Comparison of ENCODE assay signal across 24 mouse cellular contexts in the genomic region with DNA sequence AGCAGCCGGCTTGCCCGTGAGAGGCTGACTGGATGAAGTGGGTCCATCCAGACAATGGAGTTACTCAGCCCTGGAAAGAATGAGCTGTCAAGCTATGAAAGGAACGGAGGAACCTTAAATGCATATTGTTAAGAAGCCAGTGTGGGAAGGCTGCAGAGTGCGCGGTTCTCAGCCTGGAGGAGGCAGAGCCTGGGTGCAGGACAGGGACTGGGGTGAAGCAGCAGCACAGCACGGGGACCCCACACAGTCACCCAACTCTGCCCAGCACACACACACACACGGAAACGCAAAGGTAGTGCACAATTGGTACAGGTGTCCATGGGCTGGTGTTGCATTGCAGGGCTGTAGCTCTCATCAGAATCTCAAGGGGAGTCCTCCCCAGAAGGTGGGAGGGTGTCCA. TPM values are rescaled to one million over a fixed set of nuclear protein-coding genes. Genes with fewer than 3 reads are reported as not detected.
DNase-seq lines count a peak whose midpoint lies in the region; ATAC-seq and TF ChIP-seq lines count a peak whose summit lies in the region.
"Had no signal": no experiment of that assay in that cellular context is flagged by ENCODE, and none has a peak within 500 bp of the region (broad histone marks: within the 10 kb centered on the region; RNA-seq: fewer than 3 reads in every experiment).

No protein-coding gene starts in this region.

- H3K4me2 ChIP-seq in hindbrain, embryonic 14.5 days (replicated peaks), result no peak overlapping the region
- no peak overlapping the region for H3K4me2 ChIP-seq in hindbrain, postnatal 0 days (ENCODE audit: low read depth, low read length)
- H3K4me2 ChIP-seq: limb, embryonic 13.5 days; lung, embryonic 15.5 days; neural tube, embryonic 12.5 days had no signal

- DNase-seq in embryo, embryonic 10 days (ENCODE audit: low spot score), result peak; percentile 29
- no peak for DNase-seq in embryo, embryonic 9.5 days (ENCODE audit: extremely low spot score)
- peak; percentile 29 for DNase-seq in hindbrain, embryonic 10.5 days (ENCODE audit: low spot score)
- no peak for DNase-seq in hindbrain, embryonic 14.5 days (ENCODE audit: low spot score)
- DNase-seq in embryo, embryonic 10.5 days (ENCODE audit: low spot score), result peak; percentile 26
- DNase-seq in hindbrain, postnatal 0 days (ENCODE audit: low spot score), result peak; percentile 9
- no peak for DNase-seq in ovary, postnatal 14 days (ENCODE audit: low spot score)
- DNase-seq in thymus, postnatal 0 days (ENCODE audit: low spot score), result no peak
- DNase-seq: adrenal gland, adult 8-10 months; cerebellum, postnatal 14 days; gastrocnemius, postnatal 25 days; heart, postnatal 14 days; kidney, adult 18-20 months; spleen, adult 18-20 months; thymus, adult 18-20 months had no signal

- peak overlapping the region; percentile 26 for H3K4me3 ChIP-seq in hindbrain, embryonic 10.5 days
- H3K4me3 ChIP-seq in hindbrain, embryonic 14.5 days (replicated peaks; ENCODE audit: low read length), result no peak overlapping the region
- H3K4me3 ChIP-seq in hindbrain, postnatal 0 days (ENCODE audit: low read length), result no peak overlapping the region
- H3K4me3 ChIP-seq: heart, embryonic 10.5 days; limb, embryonic 13.5 days; lung, embryonic 15.5 days; neural tube, embryonic 12.5 days had no signal

- H3K27me3 ChIP-seq in hindbrain, embryonic 10.5 days (ENCODE audit: insufficient read depth, poor library complexity, severe bottlenecking), result no peaks in the 10 kb centered on the region
- no peaks in the 10 kb centered on the region for H3K27me3 ChIP-seq in hindbrain, embryonic 14.5 days (ENCODE audit: control insufficient read depth, insufficient read depth, low read length)
- no peaks in the 10 kb centered on the region for H3K27me3 ChIP-seq in hindbrain, postnatal 0 days (ENCODE audit: insufficient read depth, low read length)
- H3K27me3 ChIP-seq: limb, embryonic 13.5 days; lung, embryonic 15.5 days; neural tube, embryonic 12.5 days had no signal

- ATAC-seq in hindbrain, embryonic 14.5 days (ENCODE audit: low FRiP score), result no peak
- ATAC-seq in hindbrain, postnatal 0 days, result peak; percentile 17; the same call in 1 of the 2 replicates

- H3K27ac ChIP-seq in hindbrain, embryonic 10.5 days, result peak overlapping the region; percentile 83
- H3K27ac ChIP-seq in hindbrain, embryonic 14.5 days, result no peak overlapping the region
- no peak overlapping the region; the same call in 1 of the 2 replicates for H3K27ac ChIP-seq in hindbrain, postnatal 0 days
- H3K27ac ChIP-seq: heart, embryonic 10.5 days; kidney, postnatal 0 days; limb, embryonic 13.5 days; liver, embryonic 14.5 days; lung, embryonic 15.5 days; macrophage; neural tube, embryonic 12.5 days had no signal

- 40% methylated on average over 8 of the region's 8 CpGs for WGBS in hindbrain, embryonic 10.5 days
- WGBS in hindbrain, embryonic 14.5 days, result 15% methylated on average over 8 of the region's 8 CpGs
- WGBS in hindbrain, postnatal 0 days, result 29% methylated on average over 8 of the region's 8 CpGs

- no peak for TF ChIP-seq CTCF in hindbrain, postnatal 0 days (IDR thresholded peaks at IDR 0.05; ENCODE audit: low read depth)

- H3K4me1 ChIP-seq in hindbrain, embryonic 10.5 days (replicated peaks), result peaks cover 64% of the 10 kb centered on the region
- H3K4me1 ChIP-seq in hindbrain, embryonic 14.5 days (replicated peaks; ENCODE audit: control insufficient read depth, insufficient read depth, low read length), result peaks cover 9% of the 10 kb centered on the region
- H3K4me1 ChIP-seq in hindbrain, postnatal 0 days (ENCODE audit: insufficient read depth, low read length), result no peaks in the 10 kb centered on the region

- no peak overlapping the region for H3K9ac ChIP-seq in hindbrain, embryonic 14.5 days
- no peak overlapping the region for H3K9ac ChIP-seq in hindbrain, postnatal 0 days (replicated peaks; ENCODE audit: low read length)
- H3K9ac ChIP-seq: limb, embryonic 13.5 days; liver, embryonic 14.5 days; lung, embryonic 15.5 days; neural tube, embryonic 12.5 days had no signal

- peaks cover 66% of the 10 kb centered on the region for H3K36me3 ChIP-seq in hindbrain, embryonic 10.5 days
- H3K36me3 ChIP-seq in hindbrain, embryonic 14.5 days (replicated peaks; ENCODE audit: control insufficient read depth, insufficient read depth), result peaks cover 49% of the 10 kb centered on the region
- peaks cover 11% of the 10 kb centered on the region; the same call in 1 of the 2 replicates for H3K36me3 ChIP-seq in hindbrain, postnatal 0 days (ENCODE audit: insufficient read depth, low read length)

- no peaks in the 10 kb centered on the region for H3K9me3 ChIP-seq in hindbrain, embryonic 10.5 days
- H3K9me3 ChIP-seq in hindbrain, embryonic 14.5 days (ENCODE audit: control insufficient read depth, low read length), result no peaks in the 10 kb centered on the region
- H3K9me3 ChIP-seq in hindbrain, postnatal 0 days (ENCODE audit: low read length), result no peaks in the 10 kb centered on the region
- H3K9me3 ChIP-seq: heart, embryonic 10.5 days; limb, embryonic 13.5 days; lung, embryonic 15.5 days; neural tube, embryonic 12.5 days had no signal

RNA-seq across cellular contexts. Expression of a gene that starts 20.2 kb away (rescaled TPM):
- polyA plus RNA-seq in hindbrain, embryonic 10.5 days (2016; fragmentation: Nextera tagmentation; extraction: Ambion mirVana), result 27.4 and 32.7 TPM in 2 replicates
- 30.1 and 30.3 TPM in 2 replicates for polyA plus RNA-seq in hindbrain, embryonic 14.5 days (2014; fragmentation: Nextera tagmentation; extraction: Ambion mirVana)
- 34.5 and 52.3 TPM in 2 replicates for total RNA-seq in hindbrain, postnatal 0 days (2014; rRNA removed)
- polyA plus RNA-seq in hindbrain, postnatal 0 days (2015; fragmentation: Nextera tagmentation; extraction: Ambion mirVana), result 27.4 and 29.7 TPM in 2 replicates
- polyA plus RNA-seq in thymus, postnatal 0 days (2015; fragmentation: Nextera tagmentation; extraction: Ambion mirVana), result 30.2 and 33.3 TPM in 2 replicates

RNA-seq across cellular contexts. Expression of a gene that starts 32.5 kb away (rescaled TPM):
- not detected in 2 replicates for polyA plus RNA-seq in hindbrain, embryonic 10.5 days (2016; fragmentation: Nextera tagmentation; extraction: Ambion mirVana)
- not detected in 2 replicates for polyA plus RNA-seq in hindbrain, embryonic 14.5 days (2014; fragmentation: Nextera tagmentation; extraction: Ambion mirVana)
- total RNA-seq in hindbrain, postnatal 0 days (2014; rRNA removed), result not detected in 2 replicates
- not detected in 2 replicates for polyA plus RNA-seq in hindbrain, postnatal 0 days (2015; fragmentation: Nextera tagmentation; extraction: Ambion mirVana)
- 0.18 and 0.22 TPM in 2 replicates for polyA plus RNA-seq in thymus, postnatal 0 days (2015; fragmentation: Nextera tagmentation; extraction: Ambion mirVana)
- total RNA-seq: adrenal gland, adult 8-10 months; gastrocnemius, postnatal 25 days; heart, postnatal 14 days; layer of hippocampus, postnatal 25 days had no signal
- polyA plus RNA-seq: embryonic facial prominence, embryonic 11.5 days; heart, embryonic 10.5 days; kidney, postnatal 0 days; limb, embryonic 13.5 days; liver, embryonic 14.5 days; lung, embryonic 15.5 days; macrophage; neural tube, embryonic 12.5 days had no signal

RNA-seq across cellular contexts. Expression of a gene that starts 42.7 kb away (rescaled TPM):
- polyA plus RNA-seq in hindbrain, embryonic 10.5 days (2016; fragmentation: Nextera tagmentation; extraction: Ambion mirVana), result 0.77 and 1.9 TPM in 2 replicates
- polyA plus RNA-seq in hindbrain, embryonic 14.5 days (2014; fragmentation: Nextera tagmentation; extraction: Ambion mirVana), result 1.6 and 1.9 TPM in 2 replicates
- 3.0 and 4.8 TPM in 2 replicates for total RNA-seq in hindbrain, postnatal 0 days (2014; rRNA removed)
- polyA plus RNA-seq in hindbrain, postnatal 0 days (2015; fragmentation: Nextera tagmentation; extraction: Ambion mirVana), result 1.3 and 1.4 TPM in 2 replicates
- polyA plus RNA-seq in thymus, postnatal 0 days (2015; fragmentation: Nextera tagmentation; extraction: Ambion mirVana), result 3.0 and 3.4 TPM in 2 replicates

RNA-seq across cellular contexts. Expression of a gene that starts 49.5 kb away (rescaled TPM):
- 3.9 and 4.2 TPM in 2 replicates for polyA plus RNA-seq in hindbrain, embryonic 10.5 days (2016; fragmentation: Nextera tagmentation; extraction: Ambion mirVana)
- 1.7 and 2.8 TPM in 2 replicates for polyA plus RNA-seq in hindbrain, embryonic 14.5 days (2014; fragmentation: Nextera tagmentation; extraction: Ambion mirVana)
- total RNA-seq in hindbrain, postnatal 0 days (2014; rRNA removed), result 1.1 and 3.9 TPM in 2 replicates
- polyA plus RNA-seq in hindbrain, postnatal 0 days (2015; fragmentation: Nextera tagmentation; extraction: Ambion mirVana), result 1.2 and 1.9 TPM in 2 replicates
- 105 and 120 TPM in 2 replicates for polyA plus RNA-seq in thymus, postnatal 0 days (2015; fragmentation: Nextera tagmentation; extraction: Ambion mirVana)

Comparison
In these comparisons a context has a peak if more than half of its experiments do, and no peak if none do; other contexts are left out.
1. DNase-seq: peak in embryo, embryonic 10 days (single experiment), hindbrain, embryonic 10.5 days (single experiment), embryo, embryonic 10.5 days (single experiment) and hindbrain, postnatal 0 days (single experiment); none in embryo, embryonic 9.5 days (single experiment), hindbrain, embryonic 14.5 days (single experiment), ovary, postnatal 14 days (single experiment) and thymus, postnatal 0 days (single experiment).